Mouse (Mus musculus) lung, embryonic 16.5 days (tissue): ENCODE measurements at regions not wholly inside any gene's neighbourhood (a gene's known extent, or its start where the extent isn't known, plus 50 kb on each side); places are given as distances from the start of the nearest gene placed in this dataset.

Source experiments
- ATAC-seq: fragments of 200-750 bp; cut with Nextera tagmentation; 2 replicates; pipeline ENCODE4 v1.8.0; 2017; ENCODE audit warnings: low read depth, mild to moderate bottlenecking, moderate library complexity
- H3K27ac ChIP-seq: fragments of 300-500 bp; sonication (generic); 2 replicates; pipeline ENCODE4 v1.5.1; 2014; ENCODE audit warnings: mild to moderate bottlenecking, control low read depth, low read length
- H3K27me3 ChIP-seq: fragments of 300-500 bp; sonication (generic); 2 replicates; pipeline ENCODE4 v1.6.1; 2014; ENCODE audit warnings: low read depth, low read length, mixed read lengths; ENCODE audit not compliant: control insufficient read depth, insufficient read depth
- H3K36me3 ChIP-seq: fragments of 300-500 bp; sonication (generic); 2 replicates; pipeline ENCODE4 v1.6.1; 2014; ENCODE audit warnings: low read length; ENCODE audit not compliant: control insufficient read depth, insufficient read depth
- H3K4me1 ChIP-seq: fragments of 300-500 bp; sonication (generic); replicated peaks from 2 replicates; pipeline ENCODE4 v1.6.1; 2014; ENCODE audit warnings: low read length, mixed read lengths; ENCODE audit not compliant: control insufficient read depth, insufficient read depth
- H3K4me2 ChIP-seq: fragments of 300-500 bp; sonication (generic); 2 replicates; pipeline ENCODE4 v1.6.1; 2014; ENCODE audit warnings: low read depth, low read length, control low read depth
- H3K4me3 ChIP-seq: fragments of 300-500 bp; sonication (generic); 2 replicates; pipeline ENCODE4 v1.5.1; 2014; ENCODE audit warnings: mild to moderate bottlenecking, low read length, control low read depth
- H3K9ac ChIP-seq: fragments of 300-500 bp; sonication (generic); 2 replicates; pipeline ENCODE4 v1.6.1; 2014; ENCODE audit warnings: low read length, control low read depth
- H3K9me3 ChIP-seq: fragments of 300-500 bp; sonication (generic); 2 replicates; pipeline ENCODE4 v1.6.1; 2016; ENCODE audit warnings: low read length; ENCODE audit not compliant: control insufficient read depth
- WGBS: fragments of 180-500 bp; shearing (Covaris S2); extraction: QIAGEN DNeasy Blood & Tissue Kit; methylation state at CpG from one replicate; pipeline ENCODE4 v1.1.7; 2014; 5-methylcytosine and 5-hydroxymethylcytosine counted together

- 57% methylated on average over 4 of the region's 4 CpGs for WGBS
- H3K4me3 ChIP-seq, result no peak overlapping the region
- no peak overlapping the region for H3K9ac ChIP-seq
- no peaks in the 10 kb centered on the region for H3K9me3 ChIP-seq
- H3K4me2 ChIP-seq, result no peak overlapping the region
- no peak overlapping the region for H3K27ac ChIP-seq
- no peaks in the 10 kb centered on the region for H3K36me3 ChIP-seq
- H3K27me3 ChIP-seq, result no peaks in the 10 kb centered on the region
- ATAC-seq, result peak; percentile 71
- no peaks in the 10 kb centered on the region for H3K4me1 ChIP-seq
Observed at GRCm38 (mm10) chr3:154513566-154513965, 82.9 kb upstream of the Cryz start.

GRCm38 (mm10) chr3:154510160-154510559 lies 86.4 kb upstream of the Cryz start:
- H3K9me3 ChIP-seq, result no peaks in the 10 kb centered on the region
- H3K27me3 ChIP-seq, result no peaks in the 10 kb centered on the region
- no peaks in the 10 kb centered on the region for H3K4me1 ChIP-seq
- ATAC-seq, result no peak
- WGBS, result 65% methylated on average over 3 of the region's 3 CpGs
- no peak overlapping the region for H3K4me2 ChIP-seq
- no peak overlapping the region for H3K27ac ChIP-seq
- no peaks in the 10 kb centered on the region for H3K36me3 ChIP-seq
- no peak overlapping the region for H3K9ac ChIP-seq
- no peak overlapping the region for H3K4me3 ChIP-seq

- ATAC-seq, result no peak
- H3K27ac ChIP-seq, result no peak overlapping the region
- no peak overlapping the region for H3K9ac ChIP-seq
- H3K4me3 ChIP-seq, result no peak overlapping the region
- WGBS, result 68% methylated on average over 6 of the region's 6 CpGs
- no peaks in the 10 kb centered on the region for H3K4me1 ChIP-seq
- no peak overlapping the region for H3K4me2 ChIP-seq
- H3K27me3 ChIP-seq, result no peaks in the 10 kb centered on the region
- no peaks in the 10 kb centered on the region for H3K9me3 ChIP-seq
- no peaks in the 10 kb centered on the region for H3K36me3 ChIP-seq
Observed at GRCm38 (mm10) chr3:154509394-154509793, 87.1 kb upstream of the Cryz start.

GRCm38 (mm10) chr3:154493387-154493920 lies 103.1 kb upstream of the Cryz start:
- WGBS, result 36% methylated on average over 2 of the region's 2 CpGs
- Histone ChIP-seq H3K27ac (no peak overlapping the region), H3K4me3 (no peak overlapping the region), H3K4me2 (no peak overlapping the region), H3K27me3 (no peaks in the 10 kb centered on the region), H3K4me1 (no peaks in the 10 kb centered on the region), H3K9ac (no peak overlapping the region), H3K36me3 (no peaks in the 10 kb centered on the region), H3K9me3 (no peaks in the 10 kb centered on the region)
- ATAC-seq, result peak; percentile 86

- H3K4me2 ChIP-seq, result no peak overlapping the region
- H3K9me3 ChIP-seq, result no peaks in the 10 kb centered on the region
- H3K9ac ChIP-seq, result no peak overlapping the region
- no peak overlapping the region for H3K27ac ChIP-seq
- 56% methylated on average over 2 of the region's 2 CpGs for WGBS
- no peaks in the 10 kb centered on the region for H3K27me3 ChIP-seq
- no peaks in the 10 kb centered on the region for H3K36me3 ChIP-seq
- no peak for ATAC-seq
- H3K4me1 ChIP-seq, result peaks cover 5% of the 10 kb centered on the region
- no peak overlapping the region for H3K4me3 ChIP-seq
Observed at GRCm38 (mm10) chr3:154472426-154472825, 124.1 kb upstream of the Cryz start.

- WGBS, result 12% methylated on average over 13 of the region's 13 CpGs
- Histone ChIP-seq H3K27me3 (no peaks in the 10 kb centered on the region), H3K4me3 (no peak overlapping the region), H3K9me3 (no peaks in the 10 kb centered on the region), H3K4me1 (peaks cover 5% of the 10 kb centered on the region), H3K27ac (no peak overlapping the region), H3K9ac (no peak overlapping the region), H3K4me2 (peak overlapping the region; percentile 27), H3K36me3 (no peaks in the 10 kb centered on the region)
- peak; percentile 41; the same call in 1 of the 2 replicates for ATAC-seq
Observed at GRCm38 (mm10) chr3:154467581-154468374, 128.7 kb upstream of the Cryz start.

- H3K9me3 ChIP-seq, result no peaks in the 10 kb centered on the region
- H3K4me3 ChIP-seq, result no peak overlapping the region
- 73% methylated on average over 9 of the region's 9 CpGs for WGBS
- no peak overlapping the region for H3K9ac ChIP-seq
- H3K36me3 ChIP-seq, result no peaks in the 10 kb centered on the region
- H3K4me2 ChIP-seq, result no peak overlapping the region
- H3K27me3 ChIP-seq, result no peaks in the 10 kb centered on the region
- H3K27ac ChIP-seq, result no peak overlapping the region
- no peaks in the 10 kb centered on the region; the same call in 1 of the 2 replicates for H3K4me1 ChIP-seq
- no peak for ATAC-seq
Observed at GRCm38 (mm10) chr3:154458208-154458607, 127.7 kb upstream of the Lhx8 start.

- Histone ChIP-seq H3K27ac (no peak overlapping the region), H3K4me1 (peaks cover 8% of the 10 kb centered on the region; the same call in 1 of the 2 replicates), H3K4me2 (no peak overlapping the region), H3K9me3 (no peaks in the 10 kb centered on the region), H3K9ac (no peak overlapping the region), H3K4me3 (no peak overlapping the region), H3K36me3 (no peaks in the 10 kb centered on the region), H3K27me3 (no peaks in the 10 kb centered on the region)
- peak; percentile 72 for ATAC-seq
Observed at GRCm38 (mm10) chr3:154453025-154453424, 122.6 kb upstream of the Lhx8 start.

- Histone ChIP-seq H3K9me3 (no peaks in the 10 kb centered on the region), H3K4me3 (no peak overlapping the region), H3K27ac (no peak overlapping the region), H3K9ac (no peak overlapping the region), H3K4me1 (peaks cover 8% of the 10 kb centered on the region; the same call in 1 of the 2 replicates), H3K36me3 (no peaks in the 10 kb centered on the region), H3K27me3 (no peaks in the 10 kb centered on the region), H3K4me2 (no peak overlapping the region)
- 43% methylated on average over 6 of the region's 6 CpGs for whole genome bisulfite sequencing
- ATAC-seq, result peak; percentile 91
Observed at GRCm38 (mm10) chr3:154452585-154452984, 122.1 kb upstream of the Lhx8 start.
